8 mouse cellular contexts compared by ENCODE assay signal in the genomic region with DNA sequence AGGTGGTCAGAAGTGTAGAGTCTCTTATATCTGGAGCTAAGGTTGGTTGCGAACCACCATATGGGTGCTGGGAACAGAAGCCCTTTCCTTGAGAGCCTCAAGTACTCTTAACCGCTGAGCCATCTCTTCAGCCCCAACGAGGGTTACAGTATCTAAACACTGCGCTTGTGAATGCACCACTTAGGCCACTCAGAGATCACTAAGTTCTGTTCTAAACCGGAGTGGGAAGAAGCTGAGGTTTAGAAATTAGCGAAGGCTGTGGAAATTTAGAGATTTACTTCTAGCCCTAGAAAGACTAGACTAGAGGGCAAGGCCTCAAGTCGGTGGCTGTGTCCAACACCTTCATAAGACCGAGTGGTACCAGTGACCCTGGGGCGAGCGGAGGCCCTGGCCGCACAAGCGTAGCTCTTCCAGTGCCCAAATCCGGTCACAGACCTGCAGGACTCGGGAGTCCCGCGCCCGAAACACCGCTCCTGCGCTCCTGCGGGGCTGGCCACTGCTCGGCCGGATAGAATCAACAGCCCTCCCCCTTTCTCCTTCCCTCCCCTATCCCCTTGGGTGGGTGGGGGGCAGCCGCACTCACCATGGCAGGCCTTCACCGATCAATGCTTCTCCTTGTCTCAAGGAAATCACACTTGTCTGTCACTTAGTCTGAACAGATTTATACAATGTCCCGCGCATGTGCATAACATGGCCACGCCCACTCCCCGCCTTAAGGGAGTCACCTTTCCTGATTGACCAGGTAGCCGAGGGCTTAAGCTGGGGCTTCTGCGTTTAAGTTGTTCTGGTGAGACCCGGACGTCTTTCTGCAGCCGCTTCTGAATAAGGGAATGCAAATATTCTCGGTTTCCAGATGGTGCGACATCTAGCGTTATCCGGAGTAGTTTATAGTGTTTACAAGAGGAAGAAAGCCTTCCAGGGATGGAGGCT. TPM values are rescaled to one million over a fixed set of nuclear protein-coding genes. Genes with fewer than 3 reads are reported as not detected.
DNase-seq lines count a peak whose midpoint lies in the region; ATAC-seq lines count a peak whose summit lies in the region.

No protein-coding gene starts in this region.

- peak overlapping the region; percentile 53 for H3K4me3 ChIP-seq in forebrain, embryonic 11.5 days (ENCODE audit: low read depth, low read length)
- peak overlapping the region; percentile 77 for H3K4me3 ChIP-seq in heart, embryonic 15.5 days
- peak overlapping the region; percentile 54 for H3K4me3 ChIP-seq in liver, embryonic 11.5 days (ENCODE audit: low read depth, low read length)

- WGBS in forebrain, embryonic 11.5 days = 7% methylated on average over 37 of the region's 37 CpGs
- 7% methylated on average over 37 of the region's 37 CpGs for WGBS in heart, embryonic 15.5 days
- WGBS in liver, embryonic 11.5 days = 10% methylated on average over 37 of the region's 37 CpGs

- peak; percentile 74 for ATAC-seq in forebrain, embryonic 11.5 days (replicated peaks; ENCODE audit: low FRiP score)
- ATAC-seq in heart, embryonic 15.5 days (replicated peaks; ENCODE audit: insufficient number of reproducible peaks, insufficient read depth, low FRiP score, low read depth) = peak; percentile 79; the same call in 1 of the 2 replicates
- ATAC-seq in liver, embryonic 11.5 days (replicated peaks; ENCODE audit: low FRiP score) = peak; percentile 53; the same call in 1 of the 2 replicates

- 0 out of 2 replicates have a peak overlapping the region, but pooled peaks have one; percentile 18 for H3K27ac ChIP-seq in forebrain, embryonic 11.5 days (ENCODE audit: low read depth, low read length)
- H3K27ac ChIP-seq in heart, embryonic 15.5 days = peak overlapping the region; percentile 67
- no peak overlapping the region for H3K27ac ChIP-seq in liver, embryonic 11.5 days (ENCODE audit: low read depth, low read length)

- H3K9me3 ChIP-seq in forebrain, embryonic 11.5 days (ENCODE audit: control insufficient read depth, low read length) = no peaks in the 10 kb centered on the region
- H3K9me3 ChIP-seq in heart, embryonic 15.5 days (replicated peaks) = no peaks in the 10 kb centered on the region
- H3K9me3 ChIP-seq in liver, embryonic 11.5 days (ENCODE audit: control insufficient read depth, low read length) = no peaks in the 10 kb centered on the region

- peak; percentile 2 to 18 for DNase-seq in CD8-positive naive resting alpha-beta T cell, adult 2 months (ENCODE audit: low read depth in 2 of 2, low spot score in 2 of 2)
- DNase-seq in brain, embryonic 18.5 days (ENCODE audit: low read depth, low spot score) = peak; percentile 75
- DNase-seq in forebrain, embryonic 11.5 days (ENCODE audit: low spot score) = peak; percentile 84
- peak; percentile 93 for DNase-seq in kidney, postnatal 14 days
- peak; percentile 71 for DNase-seq in liver, embryonic 11.5 days (ENCODE audit: low spot score)
- DNase-seq in neural tube, embryonic 10.5 days (ENCODE audit: extremely low spot score, low spot score) = peak; percentile 79
- peak; percentile 89 for DNase-seq in testis, postnatal 10 days (ENCODE audit: low spot score)

- no peaks in the 10 kb centered on the region for H3K27me3 ChIP-seq in forebrain, embryonic 11.5 days (ENCODE audit: control insufficient read depth, insufficient read depth, low read length)
- no peaks in the 10 kb centered on the region for H3K27me3 ChIP-seq in heart, embryonic 15.5 days
- H3K27me3 ChIP-seq in liver, embryonic 11.5 days (replicated peaks; ENCODE audit: control insufficient read depth, insufficient read depth, low read length) = no peaks in the 10 kb centered on the region

- H3K4me1 ChIP-seq in forebrain, embryonic 11.5 days (replicated peaks; ENCODE audit: control insufficient read depth, insufficient read depth, low read length) = peaks cover 3% of the 10 kb centered on the region; the same call in 1 of the 2 replicates
- peaks cover 4% of the 10 kb centered on the region; the same call in 1 of the 2 replicates for H3K4me1 ChIP-seq in heart, embryonic 15.5 days (replicated peaks)
- H3K4me1 ChIP-seq in liver, embryonic 11.5 days (replicated peaks; ENCODE audit: control insufficient read depth, insufficient read depth, low read length) = no peaks in the 10 kb centered on the region

- H3K36me3 ChIP-seq in forebrain, embryonic 11.5 days (ENCODE audit: control insufficient read depth, insufficient read depth, low read length) = no peaks in the 10 kb centered on the region
- H3K36me3 ChIP-seq in heart, embryonic 15.5 days = no peaks in the 10 kb centered on the region
- H3K36me3 ChIP-seq in liver, embryonic 11.5 days (ENCODE audit: control insufficient read depth, insufficient read depth, low read length) = no peaks in the 10 kb centered on the region

- H3K4me2 ChIP-seq in forebrain, embryonic 11.5 days (ENCODE audit: low read depth, low read length, severe bottlenecking) = peak overlapping the region; percentile 83
- H3K4me2 ChIP-seq in heart, embryonic 15.5 days = peak overlapping the region; percentile 88
- H3K4me2 ChIP-seq in liver, embryonic 11.5 days = peak overlapping the region; percentile 60

- peak overlapping the region; percentile 69 for H3K9ac ChIP-seq in forebrain, embryonic 11.5 days (ENCODE audit: low read length)
- peak overlapping the region; percentile 69 for H3K9ac ChIP-seq in heart, embryonic 15.5 days
- peak overlapping the region; percentile 48; the same call in 1 of the 2 replicates for H3K9ac ChIP-seq in liver, embryonic 11.5 days (ENCODE audit: low read depth, low read length)

RNA-seq across cellular contexts. Expression of a gene that starts 3.6 kb away (rescaled TPM):
- polyA plus RNA-seq in forebrain, embryonic 11.5 days (2014; fragmentation: Nextera tagmentation; extraction: Ambion mirVana) = 1.1 and 1.3 TPM in 2 replicates
- polyA plus RNA-seq in heart, embryonic 15.5 days (2015; fragmentation: Nextera tagmentation; extraction: Ambion mirVana) = 0.81 and 1.5 TPM in 2 replicates
- 0.71 and 1.1 TPM in 2 replicates for polyA plus RNA-seq in liver, embryonic 11.5 days (2014; fragmentation: Nextera tagmentation; extraction: Ambion mirVana)

RNA-seq across cellular contexts. Expression of a gene that starts 32.4 kb away (rescaled TPM):
- not detected in 2 replicates for polyA plus RNA-seq in forebrain, embryonic 11.5 days (2014; fragmentation: Nextera tagmentation; extraction: Ambion mirVana)
- polyA plus RNA-seq in heart, embryonic 15.5 days (2015; fragmentation: Nextera tagmentation; extraction: Ambion mirVana) = not detected in 2 replicates
- polyA plus RNA-seq in liver, embryonic 11.5 days (2014; fragmentation: Nextera tagmentation; extraction: Ambion mirVana) = not detected in 2 replicates

RNA-seq across cellular contexts. Expression of a gene that starts 36.2 kb away (rescaled TPM):
- polyA plus RNA-seq in forebrain, embryonic 11.5 days (2014; fragmentation: Nextera tagmentation; extraction: Ambion mirVana) = 20.9 and 21.0 TPM in 2 replicates
- 30.6 and 41.2 TPM in 2 replicates for polyA plus RNA-seq in heart, embryonic 15.5 days (2015; fragmentation: Nextera tagmentation; extraction: Ambion mirVana)
- 38.6 and 40.3 TPM in 2 replicates for polyA plus RNA-seq in liver, embryonic 11.5 days (2014; fragmentation: Nextera tagmentation; extraction: Ambion mirVana)

RNA-seq across cellular contexts. Expression of a gene that starts 38.2 kb away (rescaled TPM):
- polyA plus RNA-seq in forebrain, embryonic 11.5 days (2014; fragmentation: Nextera tagmentation; extraction: Ambion mirVana) = 47.3 and 57.4 TPM in 2 replicates
- 33.1 and 40.8 TPM in 2 replicates for polyA plus RNA-seq in heart, embryonic 15.5 days (2015; fragmentation: Nextera tagmentation; extraction: Ambion mirVana)
- 46.4 and 50.4 TPM in 2 replicates for polyA plus RNA-seq in liver, embryonic 11.5 days (2014; fragmentation: Nextera tagmentation; extraction: Ambion mirVana)

RNA-seq across cellular contexts. Expression of a gene that starts 38.8 kb away (rescaled TPM):
- polyA plus RNA-seq in forebrain, embryonic 11.5 days (2014; fragmentation: Nextera tagmentation; extraction: Ambion mirVana) = 123 and 125 TPM in 2 replicates
- 106 and 110 TPM in 2 replicates for polyA plus RNA-seq in heart, embryonic 15.5 days (2015; fragmentation: Nextera tagmentation; extraction: Ambion mirVana)
- polyA plus RNA-seq in liver, embryonic 11.5 days (2014; fragmentation: Nextera tagmentation; extraction: Ambion mirVana) = 103 and 105 TPM in 2 replicates

Comparison
In these comparisons a context has a peak if more than half of its experiments do, and no peak if none do; other contexts are left out.
1. DNase-seq: peak in every context shown above with its lines; median percentile 93 in kidney, postnatal 14 days; 89 in testis, postnatal 10 days; 84 in forebrain, embryonic 11.5 days; 79 in neural tube, embryonic 10.5 days; 75 in brain, embryonic 18.5 days; 71 in liver, embryonic 11.5 days; 10 in CD8-positive naive resting alpha-beta T cell, adult 2 months.